Mouse (Mus musculus): ENCODE data around the gene Tcp11. TPM values are rescaled to one million over a fixed set of nuclear protein-coding genes. Genes with fewer than 3 reads are reported as not detected.

The Tcp11 gene
- polyA plus RNA-seq, 1 experiment from 2014 or later = 0.45 TPM

GRCm38 (mm10) chr17:28029308-28029707 is 51.1 kb downstream of the Tcp11 start:
- 64% methylated on average over 2 of the region's 2 CpGs for WGBS
- Histone ChIP-seq H3K36me3 (ENCODE audit: control insufficient read depth, insufficient read depth, low read length) (no peaks in the 10 kb centered on the region), H3K27ac (replicated peaks in 1 of 2; ENCODE audit: control insufficient read depth in 1 of 2, insufficient read depth in 1 of 2, low read depth in 2 of 2, low read length in 2 of 2) (peak overlapping the region in 1 of 2 experiments; percentile 65; a peak in 2 of 4 replicates), H3K27me3 (ENCODE audit: control insufficient read depth, insufficient read depth, low read length) (no peaks in the 10 kb centered on the region), H3K9me3 (ENCODE audit: control insufficient read depth, low read length) (no peaks in the 10 kb centered on the region), H3K4me1 (ENCODE audit: control insufficient read depth in 2 of 2, insufficient read depth in 2 of 2, low read length in 2 of 2) (peaks cover 42 to 56% of the 10 kb centered on the region in 2 experiments), H3K9ac (ENCODE audit: low read length) (no peak overlapping the region), H3K4me3 (ENCODE audit: control insufficient read depth in 1 of 2, insufficient read depth in 1 of 2, low read depth in 1 of 2, low read length in 2 of 2) (no peak overlapping the region), H3K4me2 (ENCODE audit: low read length) (no peak overlapping the region)
- ATAC-seq (ENCODE audit: insufficient number of reproducible peaks, insufficient read depth, low FRiP score, low read depth) = no peak

GRCm38 (mm10) chr17:28028236-28028635 is 52.2 kb downstream of the Tcp11 start:
- Histone ChIP-seq H3K27ac (replicated peaks in 1 of 2; ENCODE audit: control insufficient read depth in 1 of 2, insufficient read depth in 1 of 2, low read depth in 2 of 2, low read length in 2 of 2) (no peak overlapping the region), H3K4me3 (ENCODE audit: control insufficient read depth in 1 of 2, insufficient read depth in 1 of 2, low read depth in 1 of 2, low read length in 2 of 2) (no peak overlapping the region), H3K4me2 (ENCODE audit: low read length) (no peak overlapping the region), H3K36me3 (ENCODE audit: control insufficient read depth, insufficient read depth, low read length) (no peaks in the 10 kb centered on the region), H3K9me3 (ENCODE audit: control insufficient read depth, low read length) (no peaks in the 10 kb centered on the region), H3K4me1 (ENCODE audit: control insufficient read depth in 2 of 2, insufficient read depth in 2 of 2, low read length in 2 of 2) (peaks cover 38 to 50% of the 10 kb centered on the region in 2 experiments), H3K9ac (ENCODE audit: low read length) (no peak overlapping the region), H3K27me3 (ENCODE audit: control insufficient read depth, insufficient read depth, low read length) (no peaks in the 10 kb centered on the region)
- ATAC-seq (ENCODE audit: insufficient number of reproducible peaks, insufficient read depth, low FRiP score, low read depth) = no peak
- whole genome bisulfite sequencing = 79% methylated on average over 10 of the region's 10 CpGs

GRCm38 (mm10) chr17:28027197-28027596 is 53.2 kb downstream of the Tcp11 start:
- ATAC-seq (ENCODE audit: insufficient number of reproducible peaks, insufficient read depth, low FRiP score, low read depth) = no peak
- H3K27ac ChIP-seq (replicated peaks in 1 of 2; ENCODE audit: control insufficient read depth in 1 of 2, insufficient read depth in 1 of 2, low read depth in 2 of 2, low read length in 2 of 2) = no peak overlapping the region
- H3K9me3 ChIP-seq (ENCODE audit: control insufficient read depth, low read length) = no peaks in the 10 kb centered on the region
- no peaks in the 10 kb centered on the region for H3K27me3 ChIP-seq (ENCODE audit: control insufficient read depth, insufficient read depth, low read length)
- H3K9ac ChIP-seq (ENCODE audit: low read length) = no peak overlapping the region
- H3K4me3 ChIP-seq (ENCODE audit: control insufficient read depth in 1 of 2, insufficient read depth in 1 of 2, low read depth in 1 of 2, low read length in 2 of 2) = no peak overlapping the region
- WGBS = 90% methylated on average over 6 of the region's 6 CpGs
- H3K36me3 ChIP-seq (ENCODE audit: control insufficient read depth, insufficient read depth, low read length) = no peaks in the 10 kb centered on the region
- peaks cover 40 to 49% of the 10 kb centered on the region in 2 experiments for H3K4me1 ChIP-seq (ENCODE audit: control insufficient read depth in 2 of 2, insufficient read depth in 2 of 2, low read length in 2 of 2)
- no peak overlapping the region for H3K4me2 ChIP-seq (ENCODE audit: low read length)

GRCm38 (mm10) chr17:28026111-28026872 is 54.1 kb downstream of the Tcp11 start:
- Histone ChIP-seq H3K27me3 (ENCODE audit: control insufficient read depth, insufficient read depth, low read length) (no peaks in the 10 kb centered on the region), H3K36me3 (ENCODE audit: control insufficient read depth, insufficient read depth, low read length) (no peaks in the 10 kb centered on the region), H3K27ac (replicated peaks in 1 of 2; ENCODE audit: control insufficient read depth in 1 of 2, insufficient read depth in 1 of 2, low read depth in 2 of 2, low read length in 2 of 2) (peak overlapping the region; percentile 18 to 35; a peak in 2 of 4 replicates), H3K4me1 (ENCODE audit: control insufficient read depth in 2 of 2, insufficient read depth in 2 of 2, low read length in 2 of 2) (peaks cover 38 to 47% of the 10 kb centered on the region in 2 experiments), H3K4me3 (ENCODE audit: control insufficient read depth in 1 of 2, insufficient read depth in 1 of 2, low read depth in 1 of 2, low read length in 2 of 2) (no peak overlapping the region), H3K4me2 (ENCODE audit: low read length) (no peak overlapping the region), H3K9me3 (ENCODE audit: control insufficient read depth, low read length) (no peaks in the 10 kb centered on the region), H3K9ac (ENCODE audit: low read length) (no peak overlapping the region)
- WGBS = 66% methylated on average over 14 of the region's 14 CpGs
- ATAC-seq (ENCODE audit: insufficient number of reproducible peaks, insufficient read depth, low FRiP score, low read depth) = no peak

GRCm38 (mm10) chr17:28025541-28025961 is 54.9 kb downstream of the Tcp11 start:
- peak overlapping the region; percentile 18 to 35; a peak in 3 of 4 replicates for H3K27ac ChIP-seq (replicated peaks in 1 of 2; ENCODE audit: control insufficient read depth in 1 of 2, insufficient read depth in 1 of 2, low read depth in 2 of 2, low read length in 2 of 2)
- no peak for ATAC-seq (ENCODE audit: insufficient number of reproducible peaks, insufficient read depth, low FRiP score, low read depth)
- no peaks in the 10 kb centered on the region for H3K36me3 ChIP-seq (ENCODE audit: control insufficient read depth, insufficient read depth, low read length)
- no peak overlapping the region for H3K4me3 ChIP-seq (ENCODE audit: control insufficient read depth in 1 of 2, insufficient read depth in 1 of 2, low read depth in 1 of 2, low read length in 2 of 2)
- H3K4me2 ChIP-seq (ENCODE audit: low read length) = no peak overlapping the region
- WGBS = 41% methylated on average over 5 of the region's 5 CpGs
- H3K9ac ChIP-seq (ENCODE audit: low read length) = peak overlapping the region; percentile 23; the same call in 1 of the 2 replicates
- no peaks in the 10 kb centered on the region for H3K27me3 ChIP-seq (ENCODE audit: control insufficient read depth, insufficient read depth, low read length)
- peaks cover 38 to 52% of the 10 kb centered on the region in 2 experiments for H3K4me1 ChIP-seq (ENCODE audit: control insufficient read depth in 2 of 2, insufficient read depth in 2 of 2, low read length in 2 of 2)
- no peaks in the 10 kb centered on the region for H3K9me3 ChIP-seq (ENCODE audit: control insufficient read depth, low read length)

GRCm38 (mm10) chr17:28022854-28023655 is 57.4 kb downstream of the Tcp11 start:
- Histone ChIP-seq H3K4me2 (ENCODE audit: low read length) (no peak overlapping the region), H3K9me3 (ENCODE audit: control insufficient read depth, low read length) (no peaks in the 10 kb centered on the region), H3K9ac (ENCODE audit: low read length) (0 out of 2 replicates have a peak overlapping the region, but pooled peaks have one; percentile 8), H3K4me3 (ENCODE audit: control insufficient read depth in 1 of 2, insufficient read depth in 1 of 2, low read depth in 1 of 2, low read length in 2 of 2) (no peak overlapping the region), H3K27ac (replicated peaks in 1 of 2; ENCODE audit: control insufficient read depth in 1 of 2, insufficient read depth in 1 of 2, low read depth in 2 of 2, low read length in 2 of 2) (peak overlapping the region in 1 of 2 experiments; percentile 63; a peak in 1 of 4 replicates), H3K27me3 (ENCODE audit: control insufficient read depth, insufficient read depth, low read length) (no peaks in the 10 kb centered on the region), H3K36me3 (ENCODE audit: control insufficient read depth, insufficient read depth, low read length) (no peaks in the 10 kb centered on the region), H3K4me1 (ENCODE audit: control insufficient read depth in 2 of 2, insufficient read depth in 2 of 2, low read length in 2 of 2) (peaks cover 45 to 67% of the 10 kb centered on the region in 2 experiments)
- no peak for ATAC-seq (ENCODE audit: insufficient number of reproducible peaks, insufficient read depth, low FRiP score, low read depth)
- 86% methylated on average over 22 of the region's 22 CpGs for WGBS

- H3K27ac ChIP-seq (replicated peaks in 1 of 2; ENCODE audit: control insufficient read depth in 1 of 2, insufficient read depth in 1 of 2, low read depth in 2 of 2, low read length in 2 of 2) = peak overlapping the region; percentile 6 to 63; a peak in 3 of 4 replicates
- no peaks in the 10 kb centered on the region for H3K27me3 ChIP-seq (ENCODE audit: control insufficient read depth, insufficient read depth, low read length)
- H3K9ac ChIP-seq (ENCODE audit: low read length) = 0 out of 2 replicates have a peak overlapping the region, but pooled peaks have one; percentile 6
- H3K4me1 ChIP-seq (ENCODE audit: control insufficient read depth in 2 of 2, insufficient read depth in 2 of 2, low read length in 2 of 2) = peaks cover 47 to 66% of the 10 kb centered on the region in 2 experiments
- no peaks in the 10 kb centered on the region for H3K36me3 ChIP-seq (ENCODE audit: control insufficient read depth, insufficient read depth, low read length)
- H3K4me2 ChIP-seq (ENCODE audit: low read length) = no peak overlapping the region
- no peak overlapping the region for H3K4me3 ChIP-seq (ENCODE audit: control insufficient read depth in 1 of 2, insufficient read depth in 1 of 2, low read depth in 1 of 2, low read length in 2 of 2)
- no peak for ATAC-seq (ENCODE audit: insufficient number of reproducible peaks, insufficient read depth, low FRiP score, low read depth)
- no peaks in the 10 kb centered on the region for H3K9me3 ChIP-seq (ENCODE audit: control insufficient read depth, low read length)
- 50% methylated on average over 10 of the region's 10 CpGs for WGBS
Measured at GRCm38 (mm10) chr17:28021911-28022310, 58.5 kb downstream of the Tcp11 start.

Measured in heart, embryonic 14.5 days (tissue).